Mouse (Mus musculus) neural tube, embryonic 10.5 days (tissue): ENCODE measurements at regions not wholly inside any gene's neighbourhood (a gene's known extent, or its start where the extent isn't known, plus 50 kb on each side); places are given as distances from the start of the nearest gene placed in this dataset.
"Not testable (repeated sequence)": the region's sequence is repeated elsewhere in the genome, so short reads cannot be mapped to it uniquely, and the experiment has no call there.

ENCODE experiments used
- DNase-seq: peaks from one replicate; pipeline ENCODE4 v3.0.0-alpha.2; 2017; ENCODE audit warnings: low spot score; ENCODE audit errors: extremely low spot score

DNA sequence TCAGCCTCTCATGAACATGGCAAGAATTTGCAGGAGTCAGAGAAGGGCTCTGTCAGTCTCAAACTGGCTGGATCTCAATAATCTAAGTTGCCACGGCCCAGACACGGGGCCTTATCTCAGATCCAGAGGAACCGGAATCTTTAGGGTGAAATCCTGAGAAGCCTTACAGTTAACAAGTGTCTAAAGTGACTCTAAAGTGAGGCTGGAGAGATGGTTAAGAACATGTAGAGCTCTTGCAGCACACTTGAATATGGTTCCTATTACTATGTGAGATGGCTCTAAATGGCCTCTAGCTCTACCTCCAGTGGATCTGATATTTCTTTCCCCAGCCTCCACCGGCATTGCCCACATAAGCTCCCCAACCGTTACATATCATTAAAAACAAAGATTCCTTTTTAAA, 157.8 kb upstream of the Mpdz start:
- DNase-seq = no peak

DNA sequence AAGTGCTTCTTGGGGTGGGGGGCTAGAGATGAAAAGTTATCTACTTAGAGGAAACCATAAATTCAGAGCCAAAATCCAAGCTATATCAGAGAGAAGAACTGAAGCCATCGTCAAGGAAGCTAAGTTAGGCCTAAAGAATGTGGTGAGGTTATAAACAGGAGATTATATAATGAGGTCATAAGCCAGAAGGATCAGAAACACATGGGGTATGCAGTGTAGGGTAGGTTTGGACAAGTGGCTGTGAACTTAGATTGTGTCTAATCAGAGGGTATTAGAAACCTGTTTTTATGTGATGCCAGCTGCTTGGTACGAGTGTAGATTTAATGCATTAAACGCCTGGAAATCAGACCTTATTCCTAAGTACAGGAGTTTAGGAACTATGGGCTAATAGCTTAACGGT, 154.8 kb upstream of the Mpdz start:
- no peak for DNase-seq

DNA sequence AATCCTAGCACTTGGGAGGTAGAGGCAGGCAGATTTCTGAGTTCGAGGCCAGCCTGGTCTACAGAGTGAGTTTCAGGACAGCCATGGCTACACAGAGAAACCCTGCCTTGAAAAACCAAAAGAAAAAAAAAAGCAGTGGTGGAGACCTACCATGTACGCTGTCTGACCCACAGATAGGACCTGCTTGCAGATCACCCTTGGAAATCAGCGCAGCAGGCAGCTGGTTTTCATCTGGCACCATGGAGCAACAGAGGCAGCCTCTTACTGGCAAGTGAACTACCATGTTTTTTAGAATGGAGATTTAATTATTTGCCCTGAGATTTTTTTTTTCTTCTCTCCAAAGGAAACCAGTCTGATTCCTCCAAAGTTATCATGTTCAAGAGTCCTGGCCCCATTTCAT, 150.8 kb upstream of the Mpdz start:
- DNase-seq = not testable (repeated sequence)

DNA sequence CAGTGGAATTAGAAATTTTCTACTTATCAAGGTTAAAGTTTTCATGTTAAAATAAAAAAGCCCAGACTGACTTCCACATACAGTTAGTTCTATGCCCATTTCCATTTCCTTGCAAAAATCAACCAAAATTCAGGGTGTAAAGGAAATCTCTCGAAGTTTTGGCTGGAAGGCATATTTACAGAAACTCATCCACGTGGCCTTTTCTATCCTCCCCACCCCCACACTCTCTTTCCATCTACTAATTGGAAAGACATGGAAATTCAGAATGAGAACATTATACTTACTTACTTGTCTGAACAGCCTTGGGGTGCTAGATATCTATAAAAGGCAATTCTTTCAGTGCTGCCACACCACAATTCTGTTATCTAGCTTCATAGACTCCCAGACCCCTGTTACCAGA, 139.9 kb upstream of the Mpdz start:
- DNase-seq = no peak

- DNase-seq = no peak
These were observed 137.9 kb upstream of the Mpdz start for GRCm38 (mm10) chr4:81580553-81580952.

- no peak for DNase-seq
These were observed 136.9 kb upstream of the Mpdz start for GRCm38 (mm10) chr4:81579389-81580110.

GRCm38 (mm10) chr4:81578981-81579380, 136.4 kb upstream of the Mpdz start:
- peak; percentile 38 for DNase-seq

DNA sequence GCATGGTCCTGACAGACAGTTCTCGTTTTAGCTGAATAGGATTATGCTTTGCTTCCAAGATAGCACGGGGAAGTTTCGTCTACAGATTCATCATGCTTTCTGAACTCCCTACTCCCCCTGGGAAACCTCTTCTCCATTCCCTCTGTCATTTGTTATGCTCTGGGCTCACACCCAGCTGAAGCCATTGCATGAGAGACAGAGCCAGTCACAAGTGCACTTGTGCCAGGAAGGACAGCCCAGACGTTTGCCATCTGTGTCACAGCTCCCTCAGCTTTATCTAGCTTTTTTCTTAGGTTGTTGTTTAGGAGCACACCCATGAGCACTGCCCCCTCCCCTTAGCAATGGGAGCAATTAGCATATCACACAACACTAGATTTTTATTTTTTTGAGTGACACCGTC, 131.2 kb upstream of the Mpdz start:
- no peak for DNase-seq

DNA sequence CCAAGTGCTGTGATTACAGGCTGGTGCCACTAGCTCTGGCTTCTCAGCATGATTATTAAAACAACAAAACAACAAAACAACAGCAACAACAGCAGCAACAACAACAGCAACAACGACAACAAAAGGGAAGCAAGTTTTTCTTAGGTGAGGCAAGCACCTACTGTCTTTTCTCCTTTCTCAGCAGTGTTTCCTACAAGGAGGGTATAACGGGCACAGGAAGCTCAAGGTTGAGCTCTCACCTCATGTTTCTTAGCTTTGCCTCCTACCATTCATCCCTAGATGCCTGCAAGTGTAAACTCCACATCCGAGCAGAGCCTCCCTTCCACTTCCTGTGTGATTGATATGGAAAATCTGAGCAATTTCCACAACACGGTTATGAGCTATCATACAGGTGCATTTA, 128.1 kb upstream of the Mpdz start:
- no peak for DNase-seq

- no peak for DNase-seq
These were observed 126.9 kb upstream of the Mpdz start for GRCm38 (mm10) chr4:81569531-81569930.

DNA sequence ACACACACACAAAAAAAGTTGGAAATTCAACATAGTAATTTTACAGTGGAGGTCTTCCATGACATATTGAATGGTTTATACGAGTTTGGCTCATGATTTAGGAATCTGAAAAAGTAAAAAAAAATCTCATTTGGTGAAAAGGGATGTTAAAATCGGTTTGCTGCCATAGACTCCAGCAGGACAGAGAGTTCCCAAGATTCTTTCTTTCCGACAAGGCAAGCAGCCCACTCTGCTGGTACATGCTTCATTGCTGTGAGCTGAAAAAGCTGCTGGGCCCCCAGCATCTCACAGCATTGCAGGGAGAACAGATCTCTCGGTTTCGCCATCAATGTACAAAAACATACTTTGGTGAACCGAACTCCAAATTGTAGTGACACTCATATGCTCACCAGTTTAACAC, 125.8 kb upstream of the Mpdz start:
- no peak for DNase-seq

- peak; percentile 44 for DNase-seq
These were observed 125.3 kb upstream of the Mpdz start for GRCm38 (mm10) chr4:81567928-81568327.

DNA sequence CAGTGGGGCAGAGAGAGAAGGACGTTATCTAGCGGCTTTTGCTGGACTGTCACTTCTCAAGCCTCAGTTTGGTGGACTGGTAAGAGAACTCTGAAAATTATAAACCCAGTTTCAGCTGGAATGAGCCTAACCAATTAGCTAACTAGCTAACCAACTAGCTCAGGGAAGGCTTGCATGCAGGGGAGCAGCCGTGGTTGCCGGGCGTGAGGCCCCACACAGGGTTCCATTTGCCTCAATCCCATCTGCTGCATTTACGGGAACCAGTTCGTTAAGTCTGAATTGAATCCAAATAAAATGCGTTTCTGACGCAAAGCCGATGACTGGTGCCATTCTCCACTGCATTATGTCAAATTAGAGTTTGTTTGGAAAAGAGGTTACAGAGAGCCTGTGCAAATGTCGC, 123.9 kb upstream of the Mpdz start:
- no peak for DNase-seq

DNA sequence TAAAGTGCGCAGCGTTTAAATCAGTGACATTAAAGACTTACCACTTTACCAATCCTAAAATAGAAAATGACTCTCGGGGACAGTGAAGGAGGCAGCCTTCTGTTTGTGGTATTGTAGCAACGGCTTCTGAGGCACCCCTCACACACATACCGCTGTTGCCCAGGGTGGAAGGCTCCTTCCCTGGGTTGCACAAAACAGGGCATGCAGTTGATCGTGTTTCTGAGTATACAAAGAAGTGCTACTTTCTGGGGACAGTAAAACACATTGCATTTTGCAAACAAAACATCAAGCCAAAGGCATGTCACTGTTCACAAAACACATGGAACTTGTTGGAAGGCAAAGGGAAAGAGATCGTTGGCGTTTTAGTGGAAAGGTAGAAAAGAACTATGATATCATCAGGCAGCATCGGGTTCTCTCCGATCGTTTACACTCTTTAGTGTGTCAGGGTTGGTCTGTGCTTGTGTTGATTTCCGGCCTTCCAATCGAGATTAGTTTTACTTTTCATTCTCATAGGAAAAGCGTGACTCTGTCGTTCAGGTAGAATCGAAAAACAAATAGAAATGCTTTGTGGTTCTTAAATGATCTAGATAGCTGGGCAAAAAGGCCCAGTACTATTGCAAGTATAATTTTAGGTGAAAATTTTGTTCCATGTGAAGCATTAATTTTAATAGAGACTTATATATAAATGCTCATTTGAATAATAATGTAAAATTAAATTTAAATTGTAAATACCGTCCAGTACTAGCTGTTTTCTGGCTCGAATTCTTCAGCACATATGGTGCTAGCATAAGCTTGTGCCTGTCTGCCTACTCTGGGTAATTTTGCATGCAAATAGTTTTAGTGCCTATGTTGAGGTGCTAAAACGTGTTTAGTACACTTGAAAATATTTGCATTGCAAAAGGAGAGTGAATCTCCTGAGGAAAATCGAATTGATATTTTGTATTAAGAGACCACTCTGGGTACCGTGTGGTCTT, 123.1 kb upstream of the Mpdz start:
- no peak for DNase-seq

GRCm38 (mm10) chr4:81564446-81564845, 121.8 kb upstream of the Mpdz start:
- DNase-seq = no peak

- no peak for DNase-seq
These were observed 121.0 kb upstream of the Mpdz start for GRCm38 (mm10) chr4:81563574-81563973.

DNA sequence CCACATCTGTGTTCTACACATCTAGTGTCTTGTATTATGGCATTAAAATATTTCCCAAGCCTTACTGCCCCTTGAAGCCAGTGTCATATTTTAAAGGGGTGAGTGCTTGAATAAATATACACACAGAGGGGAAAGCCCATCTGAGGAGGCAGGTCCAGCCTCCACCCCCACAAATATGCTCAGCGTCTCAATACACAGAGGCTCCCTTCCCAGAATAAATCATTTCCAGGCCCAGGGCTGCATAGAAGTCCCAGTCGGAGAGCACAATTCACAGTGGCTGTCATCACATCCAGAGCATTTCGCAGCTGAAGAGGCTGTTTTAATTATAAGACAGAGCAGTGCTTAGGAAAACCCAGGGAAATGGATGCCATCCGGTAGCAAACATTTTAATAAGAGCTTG, 118.8 kb upstream of the Mpdz start:
- DNase-seq = no peak

DNA sequence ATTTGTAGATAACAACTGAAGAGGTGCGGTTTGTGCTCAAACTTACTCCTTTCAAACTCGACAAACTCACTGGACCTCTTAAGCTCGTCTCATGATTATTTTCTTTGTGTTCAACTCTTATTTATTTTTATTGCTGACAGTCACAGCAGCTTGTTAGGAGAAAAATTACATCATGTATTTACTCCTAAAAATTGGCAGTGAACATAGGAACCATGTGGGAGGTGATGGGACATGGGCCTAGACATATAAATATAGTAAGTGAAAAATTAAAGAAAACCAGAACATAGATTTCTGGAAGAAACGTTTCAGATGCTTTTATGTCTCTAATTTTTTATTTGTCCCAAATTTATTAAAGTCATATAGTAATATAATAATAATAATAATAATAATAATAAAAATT, 108.2 kb upstream of the Mpdz start:
- no peak for DNase-seq

DNA sequence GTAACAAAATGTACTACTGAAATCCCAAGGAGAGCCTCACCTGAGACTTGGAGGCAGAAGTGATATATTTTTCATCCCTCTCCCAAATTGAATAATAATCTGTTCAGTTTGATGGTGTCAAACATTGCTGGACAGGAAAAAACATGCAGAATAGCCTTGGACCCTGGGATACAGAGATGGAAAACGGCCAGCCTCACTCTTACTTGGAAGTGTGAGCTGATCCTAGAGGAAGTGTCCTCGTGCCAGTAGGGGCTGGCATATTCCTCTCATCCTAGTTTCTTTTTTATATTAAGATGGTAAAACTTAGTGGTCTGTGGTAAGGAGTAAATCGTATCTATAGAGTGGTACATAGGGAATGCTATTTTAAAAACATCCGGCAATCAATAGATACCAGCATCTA, 107.6 kb upstream of the Mpdz start:
- DNase-seq = no peak

DNA sequence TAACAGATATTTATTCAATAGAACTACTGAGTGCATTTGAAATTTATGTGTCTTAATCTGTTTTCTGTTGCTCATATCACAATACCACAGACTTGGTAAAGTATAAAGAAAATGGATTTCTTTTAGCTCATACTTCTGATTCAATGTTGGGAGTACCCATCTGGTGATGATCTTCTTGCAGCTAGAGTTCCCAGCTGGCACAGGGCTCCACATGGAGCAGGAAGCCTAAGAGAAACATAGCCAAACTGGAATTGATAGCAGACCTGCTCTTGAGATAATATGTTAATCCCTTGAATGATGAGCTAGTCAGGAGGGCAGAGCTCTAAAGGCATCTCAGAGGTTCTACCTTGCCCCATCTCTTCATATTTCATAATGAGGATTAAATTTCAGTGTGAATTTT, 97.9 kb upstream of the Mpdz start:
- no peak for DNase-seq

DNA sequence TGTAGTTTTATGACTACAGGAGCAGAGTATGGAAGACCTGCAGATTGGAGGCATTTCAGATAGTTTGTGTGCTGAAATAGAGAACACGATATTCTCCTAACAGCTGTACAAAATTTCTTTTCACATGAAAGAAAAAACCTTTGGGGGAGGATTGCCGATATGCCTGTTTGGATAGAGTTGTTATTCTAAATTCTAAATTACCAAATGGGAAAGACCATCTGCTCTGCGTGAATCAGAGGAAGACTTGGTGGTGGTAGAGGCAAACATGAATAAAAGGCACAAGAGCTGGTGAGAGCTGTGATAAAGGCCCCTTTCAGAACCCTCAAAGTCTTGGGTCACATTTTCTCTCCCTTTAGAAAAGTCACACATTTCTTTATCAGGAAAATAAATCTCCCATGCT, 96.9 kb upstream of the Mpdz start:
- DNase-seq = no peak

DNA sequence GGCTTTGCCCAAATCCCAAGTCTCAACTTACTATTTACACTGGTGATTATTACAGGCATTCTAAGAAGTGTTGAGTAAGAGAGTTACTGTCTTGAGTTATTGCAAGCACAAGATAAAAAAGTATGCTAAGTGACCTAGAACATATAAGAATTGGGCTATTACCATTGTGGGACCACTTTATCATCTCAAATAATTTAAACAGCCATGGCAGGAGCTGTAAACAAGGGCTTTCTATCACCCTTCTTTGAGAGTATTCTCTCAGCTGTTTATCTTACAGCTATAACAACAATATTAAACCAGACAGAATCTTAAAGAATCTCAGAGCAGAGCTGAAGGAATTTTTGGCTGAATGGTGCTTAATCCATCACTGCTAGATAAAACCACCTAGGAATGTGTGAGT, 94.2 kb upstream of the Mpdz start:
- DNase-seq = no peak

- no peak for DNase-seq
These were observed 87.9 kb upstream of the Mpdz start for GRCm38 (mm10) chr4:81530546-81530945.
